Mouse (Mus musculus): ENCODE measurements at regions not wholly inside any gene's neighbourhood (a gene's known extent, or its start where the extent isn't known, plus 50 kb on each side); places are given as distances from the start of the nearest gene placed in this dataset.

DNA sequence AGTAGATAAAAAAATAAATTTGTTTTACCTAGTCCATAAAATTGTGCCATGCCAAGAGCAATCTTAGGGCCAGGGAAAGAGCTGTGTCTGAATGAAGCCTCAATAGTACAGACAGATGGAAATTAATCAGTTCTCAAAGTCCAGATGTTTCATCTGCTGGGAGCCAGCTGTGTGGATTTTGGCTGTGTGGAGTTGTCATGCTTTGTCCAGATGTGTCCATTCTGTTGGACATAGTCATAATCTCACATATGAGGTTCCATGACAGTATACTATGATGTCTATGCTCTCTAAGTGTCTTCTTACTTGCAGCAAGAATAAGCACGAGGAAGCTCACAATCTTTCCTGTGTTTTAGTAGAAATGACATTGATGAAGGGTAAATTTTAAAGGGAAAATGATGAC lies 105.8 kb upstream of the 4933415F23Rik start:
- TF ChIP-seq CTCF (IDR thresholded peaks at IDR 0.05; ENCODE audit: extremely low read depth, insufficient read depth, insufficient read length, insufficient replicate concordance) (no peak), POLR2A (IDR thresholded peaks at IDR 0.05; ENCODE audit: low read depth, low read length) (no peak)

Data from spleen, adult 2 months (tissue).